8 mouse cellular contexts compared by ENCODE assay signal in the genomic region with DNA sequence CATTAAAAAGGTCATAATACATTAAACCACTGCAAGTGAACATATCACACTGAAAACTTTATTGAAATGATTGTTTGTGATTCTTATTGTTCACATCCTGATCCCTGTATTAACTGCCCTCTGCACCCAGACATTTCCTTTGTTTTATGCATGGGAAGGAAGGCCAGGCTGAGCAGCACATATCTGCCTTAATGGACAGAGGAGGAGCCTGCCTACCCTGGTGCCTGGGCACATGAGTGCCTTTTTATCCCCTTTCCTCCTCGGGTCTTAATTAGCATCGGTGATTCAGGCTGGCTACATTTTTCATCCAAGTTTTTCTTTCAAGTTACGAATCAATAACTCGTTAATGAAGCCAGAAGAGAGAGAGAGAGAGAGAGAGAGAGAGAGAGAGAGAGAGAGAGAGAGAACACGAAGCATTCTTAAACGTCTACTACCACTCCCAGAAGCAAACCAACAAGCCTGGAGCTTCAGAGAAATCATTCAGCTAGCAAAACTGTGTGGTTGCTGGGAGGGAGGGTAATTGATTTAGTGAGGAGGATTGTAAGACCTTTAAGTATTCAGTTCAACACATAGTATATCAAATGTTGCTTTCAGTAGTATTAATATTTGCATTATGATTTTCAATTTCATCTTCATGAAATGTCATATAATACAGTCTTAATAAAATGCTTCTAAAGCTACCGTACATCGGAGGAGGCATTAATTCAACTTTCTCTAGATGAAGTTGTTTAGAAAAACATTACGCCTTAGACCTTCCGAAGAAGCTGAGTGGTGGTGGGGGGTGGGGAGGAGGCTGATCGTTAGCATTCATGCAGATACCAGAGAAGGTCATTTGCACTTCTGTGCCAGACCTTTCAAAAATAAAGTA.
DNase-seq lines count a peak whose midpoint lies in the region; ATAC-seq and TF ChIP-seq lines count a peak whose summit lies in the region.
"Had no signal": no experiment of that assay in that cellular context is flagged by ENCODE, and none has a peak within 500 bp of the region (broad histone marks: within the 10 kb centered on the region; RNA-seq: fewer than 3 reads in every experiment).

No protein-coding gene starts in this region.

- H3K27me3 ChIP-seq in heart, embryonic 16.5 days (ENCODE audit: control insufficient read depth, insufficient read depth, low read length), result no peaks in the 10 kb centered on the region
- no peaks in the 10 kb centered on the region for H3K27me3 ChIP-seq in hindbrain, embryonic 10.5 days (ENCODE audit: insufficient read depth, poor library complexity, severe bottlenecking)
- H3K27me3 ChIP-seq in neural tube, embryonic 13.5 days, result no peaks in the 10 kb centered on the region
- no peaks in the 10 kb centered on the region for H3K27me3 ChIP-seq in heart, embryonic 11.5 days (ENCODE audit: control insufficient read depth, insufficient read depth, low read length)

- H3K4me3 ChIP-seq in heart, embryonic 16.5 days (ENCODE audit: low read length), result no peak overlapping the region
- peak overlapping the region; percentile 20; the same call in 1 of the 2 replicates for H3K4me3 ChIP-seq in cortical plate, adult 2 months (ENCODE audit: insufficient read depth, low read length)
- no peak overlapping the region for H3K4me3 ChIP-seq in hindbrain, embryonic 10.5 days
- no peak overlapping the region for H3K4me3 ChIP-seq in neural tube, embryonic 13.5 days
- H3K4me3 ChIP-seq in heart, embryonic 11.5 days (ENCODE audit: low read depth, low read length), result no peak overlapping the region

- TF ChIP-seq POLR2A in cortical plate, adult 2 months (IDR thresholded peaks at IDR 0.05; ENCODE audit: extremely low read depth, insufficient read depth, low read length), result no peak

- H3K9me3 ChIP-seq in heart, embryonic 16.5 days (replicated peaks; ENCODE audit: control insufficient read depth, low read length), result no peaks in the 10 kb centered on the region
- no peaks in the 10 kb centered on the region for H3K9me3 ChIP-seq in hindbrain, embryonic 10.5 days
- H3K9me3 ChIP-seq in neural tube, embryonic 13.5 days, result no peaks in the 10 kb centered on the region
- H3K9me3 ChIP-seq in heart, embryonic 11.5 days (replicated peaks; ENCODE audit: control insufficient read depth, low read length), result no peaks in the 10 kb centered on the region

- peaks cover 6% of the 10 kb centered on the region; the same call in 1 of the 2 replicates for H3K4me1 ChIP-seq in heart, embryonic 16.5 days (ENCODE audit: control insufficient read depth, insufficient read depth, low read length)
- H3K4me1 ChIP-seq in cortical plate, adult 2 months (ENCODE audit: control insufficient read depth, insufficient read depth, low read length), result no peaks in the 10 kb centered on the region
- H3K4me1 ChIP-seq in hindbrain, embryonic 10.5 days (replicated peaks), result peaks cover 8% of the 10 kb centered on the region
- peaks cover 12% of the 10 kb centered on the region for H3K4me1 ChIP-seq in neural tube, embryonic 13.5 days (replicated peaks)
- H3K4me1 ChIP-seq in heart, embryonic 11.5 days (ENCODE audit: control insufficient read depth, insufficient read depth, low read length), result no peaks in the 10 kb centered on the region

- H3K4me2 ChIP-seq in heart, embryonic 16.5 days (ENCODE audit: low read depth, low read length), result 0 out of 2 replicates have a peak overlapping the region, but pooled peaks have one; percentile 36
- H3K4me2 ChIP-seq in neural tube, embryonic 13.5 days, result peak overlapping the region; percentile 39; the same call in 1 of the 2 replicates
- no peak overlapping the region for H3K4me2 ChIP-seq in heart, embryonic 11.5 days

- no peak overlapping the region for H3K9ac ChIP-seq in heart, embryonic 16.5 days (ENCODE audit: low read length)
- H3K9ac ChIP-seq in neural tube, embryonic 13.5 days, result no peak overlapping the region
- no peak overlapping the region for H3K9ac ChIP-seq in heart, embryonic 11.5 days (ENCODE audit: low read depth, low read length)
- H3K9ac ChIP-seq: liver, embryonic 14.5 days had no signal

- no peak for ATAC-seq in heart, embryonic 16.5 days (replicated peaks; ENCODE audit: extremely low read depth, insufficient read depth, low FRiP score)
- ATAC-seq in neural tube, embryonic 13.5 days (ENCODE audit: low read depth), result peak; percentile 61
- ATAC-seq in erythroid progenitor cell, adult 5-6 weeks (replicated peaks; ENCODE audit: low FRiP score, poor library complexity, severe bottlenecking), result no peak
- no peak for ATAC-seq in heart, embryonic 11.5 days (replicated peaks; ENCODE audit: insufficient number of reproducible peaks, low FRiP score, low TSS enrichment)

- intact Hi-C loops in heart, postnatal 14 days (cut with DNase I), result loop anchor here (10.0 kb wide), 1 partner anchor 125 kb away; no protein-coding TSS in a partner anchor

- WGBS in heart, embryonic 16.5 days, result 44% methylated on average over 11 of the region's 11 CpGs
- WGBS in hindbrain, embryonic 10.5 days, result 43% methylated on average over 11 of the region's 11 CpGs
- 35% methylated on average over 11 of the region's 11 CpGs for whole genome bisulfite sequencing in neural tube, embryonic 13.5 days
- WGBS in heart, embryonic 11.5 days (ENCODE audit: insufficient replicate concordance), result 44% methylated on average over 11 of the region's 11 CpGs

- TF ChIP-seq CTCF in cortical plate, adult 2 months (IDR thresholded peaks at IDR 0.05; ENCODE audit: extremely low read depth, insufficient read depth, low read length), result no peak

- no peak overlapping the region for H3K27ac ChIP-seq in heart, embryonic 16.5 days (ENCODE audit: low read length)
- no peak overlapping the region for H3K27ac ChIP-seq in cortical plate, adult 2 months (ENCODE audit: insufficient read depth, low read length)
- peak overlapping the region; percentile 29; the same call in 1 of the 2 replicates for H3K27ac ChIP-seq in hindbrain, embryonic 10.5 days
- H3K27ac ChIP-seq in neural tube, embryonic 13.5 days (replicated peaks), result no peak overlapping the region; the same call in 1 of the 2 replicates
- H3K27ac ChIP-seq in heart, embryonic 11.5 days (ENCODE audit: low read depth, low read length), result no peak overlapping the region
- H3K27ac ChIP-seq: liver, embryonic 14.5 days had no signal

- no peaks in the 10 kb centered on the region for H3K36me3 ChIP-seq in heart, embryonic 16.5 days (ENCODE audit: control insufficient read depth, insufficient read depth)
- H3K36me3 ChIP-seq in hindbrain, embryonic 10.5 days, result no peaks in the 10 kb centered on the region
- no peaks in the 10 kb centered on the region for H3K36me3 ChIP-seq in neural tube, embryonic 13.5 days
- H3K36me3 ChIP-seq in heart, embryonic 11.5 days (ENCODE audit: control insufficient read depth, insufficient read depth, low read length), result no peaks in the 10 kb centered on the region

- no peak for DNase-seq in heart, postnatal 14 days
- no peak for DNase-seq in hindbrain, embryonic 10.5 days (ENCODE audit: low spot score)
